Mouse (Mus musculus): ENCODE data around the gene Cpm. TPM values are rescaled to one million over a fixed set of nuclear protein-coding genes. Genes with fewer than 3 reads are reported as not detected.
"Not testable (repeated sequence)": the region's sequence is repeated elsewhere in the genome, so short reads cannot be mapped to it uniquely, and the experiment has no call there.

The Cpm gene
- total RNA-seq (2021) = 1 to 10 TPM; 5.1 to 5.3 TPM
- long read RNA-seq, experiment 1, partial matches to known transcripts = 0 of 7 reads
- long read RNA-seq, experiment 1, other reads (novel, unspliced or antisense) = 7 of 7 reads
- long read RNA-seq, experiment 2, partial matches to known transcripts = 0 of 6 reads
- long read RNA-seq, experiment 2, other reads (novel, unspliced or antisense) = 6 of 6 reads

DNA sequence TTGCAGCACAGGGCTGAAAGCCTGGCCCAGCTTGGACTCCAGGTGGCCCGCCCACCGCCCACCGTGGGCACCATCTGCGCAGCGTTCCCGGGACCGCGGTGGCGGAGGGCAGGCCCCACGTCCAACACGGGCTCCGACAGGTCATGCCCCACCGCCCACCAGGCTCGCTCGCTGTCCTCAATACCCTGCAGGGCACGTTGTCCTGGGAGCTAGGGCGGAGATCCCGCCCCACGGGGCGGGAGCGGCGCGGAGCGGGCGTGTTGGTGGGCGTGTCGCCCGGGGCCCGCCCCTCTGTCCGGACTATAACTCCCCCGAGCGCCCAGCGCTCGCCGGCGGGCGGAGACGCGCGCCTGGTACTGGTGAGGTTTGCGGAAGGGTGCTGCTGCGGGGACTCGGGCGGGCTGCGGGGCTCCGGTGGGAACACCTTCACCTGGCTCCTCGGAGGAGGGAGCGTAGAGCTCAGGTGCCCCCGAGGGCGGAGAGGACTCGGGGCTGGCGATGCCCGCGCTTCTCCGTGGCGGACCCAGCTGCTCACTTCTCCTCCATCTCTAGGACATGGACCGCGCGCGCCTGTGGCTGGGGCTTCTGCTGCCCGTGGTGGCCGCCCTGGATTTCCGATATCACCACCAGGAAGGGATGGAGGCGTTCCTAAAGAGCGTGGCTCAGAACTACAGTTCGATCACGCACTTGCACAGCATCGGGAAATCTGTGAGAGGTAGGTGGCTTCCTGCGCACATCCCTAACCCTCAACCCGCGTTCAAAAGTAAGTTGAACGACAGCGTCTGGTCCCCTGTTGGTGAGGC is at the start of gene Cpm:
Cpm (plus strand) TSS at position 332 of the 803 bp plus-strand sequence.
- DNase-seq = peak; percentile 78 to 82
- intact Hi-C loops (cut with DNase I) = no loop called here

DNA sequence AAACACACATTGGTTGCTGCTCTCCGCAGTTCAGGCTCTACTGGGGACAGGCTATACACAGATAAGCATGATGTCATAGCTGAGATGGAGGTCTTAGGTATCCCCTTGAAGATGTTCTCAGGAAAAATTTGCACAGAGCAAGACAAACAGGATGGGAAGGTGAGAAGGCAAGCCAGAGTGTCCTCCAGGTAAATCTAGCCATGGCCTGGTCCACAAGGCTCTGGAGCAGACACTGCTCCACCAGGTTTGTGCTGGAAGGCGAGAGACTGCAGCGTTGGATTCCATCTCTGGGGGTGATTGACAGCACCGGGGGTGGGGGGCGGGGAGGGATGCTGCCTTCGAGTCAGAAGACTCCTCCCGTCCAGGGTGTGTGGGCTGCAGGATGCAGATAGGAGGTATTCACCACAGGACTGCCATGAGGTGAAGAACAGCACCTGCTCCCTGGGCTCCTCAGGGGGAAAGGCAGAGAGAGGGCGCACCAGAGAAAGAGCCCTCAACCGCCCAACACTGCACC is 49.5 kb upstream of the Cpm start:
- DNase-seq = no peak
- intact Hi-C loops (cut with DNase I) = no loop called here

DNA sequence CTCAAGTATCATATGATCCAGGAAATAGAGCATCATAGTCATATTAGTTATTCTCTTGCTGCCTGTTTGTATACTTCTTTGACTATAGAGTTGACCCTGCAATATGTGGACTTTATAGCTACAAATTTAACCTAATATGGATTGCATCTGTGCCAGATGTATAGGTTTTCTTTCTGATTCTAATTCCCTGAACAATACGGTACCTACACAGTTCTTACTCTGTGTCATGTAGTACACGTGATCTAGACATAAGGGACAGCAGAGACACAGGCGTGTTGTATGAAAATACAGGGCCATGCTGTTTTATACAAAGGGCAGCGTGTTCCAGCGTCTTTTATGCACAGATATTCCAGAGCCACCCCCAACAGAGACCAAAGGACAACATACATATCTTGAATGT is 48.9 kb upstream of the Cpm start:
- intact Hi-C loops (cut with DNase I) = no loop called here
- no peak for DNase-seq

DNA sequence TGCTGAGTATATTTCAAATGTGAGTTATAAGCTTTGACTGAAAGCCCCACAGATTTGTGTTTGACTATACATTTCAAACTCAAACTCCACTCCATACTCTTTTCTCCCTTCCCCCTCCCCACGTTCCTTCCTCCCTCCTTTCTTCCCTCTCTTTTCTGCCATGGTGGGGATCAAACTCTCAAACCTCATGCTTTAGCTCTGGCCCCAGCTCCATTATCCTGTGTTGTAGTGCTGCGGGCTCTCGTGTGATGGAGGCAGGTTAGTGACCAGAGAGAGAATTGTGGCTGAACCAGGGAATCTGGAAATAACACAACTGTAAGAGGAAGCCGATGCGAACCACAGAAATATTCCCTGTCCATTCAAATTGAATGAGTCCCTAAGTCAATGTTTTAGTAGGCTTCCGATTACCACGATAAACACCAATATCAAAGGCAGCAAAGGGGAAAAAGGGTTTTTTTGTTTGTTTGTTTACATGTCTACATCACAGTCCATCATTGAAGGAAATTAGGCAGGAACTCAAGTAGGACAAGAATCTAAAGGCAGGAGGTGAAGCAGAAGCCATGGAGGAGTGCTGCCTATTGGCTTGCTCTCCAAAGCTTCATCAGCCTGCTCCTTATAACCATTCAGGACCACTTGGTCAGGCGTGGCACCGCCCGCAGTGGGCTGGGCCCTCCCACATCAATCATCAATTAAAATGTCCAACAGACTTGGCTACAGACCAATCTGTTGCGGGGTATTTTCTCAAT is 48.1 kb upstream of the Cpm start:
- intact Hi-C loops (cut with DNase I) = no loop called here
- no peak for DNase-seq

DNA sequence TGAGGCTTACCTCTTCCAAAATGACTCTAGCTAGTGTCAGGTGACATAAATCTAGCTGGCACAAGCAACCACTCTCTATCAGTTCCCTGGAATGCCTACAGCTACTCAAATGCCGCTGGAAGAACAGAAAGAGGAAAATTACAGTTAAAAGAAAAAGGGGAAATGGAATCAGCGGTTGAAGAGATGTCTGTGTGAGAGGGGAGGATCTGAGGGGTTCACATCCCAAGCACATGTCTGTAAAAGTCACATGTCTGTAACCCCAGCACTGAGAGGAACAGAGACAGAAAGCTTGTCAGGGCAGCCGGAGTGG is 47.6 kb upstream of the Cpm start:
- intact Hi-C loops (cut with DNase I) = no loop called here

DNA sequence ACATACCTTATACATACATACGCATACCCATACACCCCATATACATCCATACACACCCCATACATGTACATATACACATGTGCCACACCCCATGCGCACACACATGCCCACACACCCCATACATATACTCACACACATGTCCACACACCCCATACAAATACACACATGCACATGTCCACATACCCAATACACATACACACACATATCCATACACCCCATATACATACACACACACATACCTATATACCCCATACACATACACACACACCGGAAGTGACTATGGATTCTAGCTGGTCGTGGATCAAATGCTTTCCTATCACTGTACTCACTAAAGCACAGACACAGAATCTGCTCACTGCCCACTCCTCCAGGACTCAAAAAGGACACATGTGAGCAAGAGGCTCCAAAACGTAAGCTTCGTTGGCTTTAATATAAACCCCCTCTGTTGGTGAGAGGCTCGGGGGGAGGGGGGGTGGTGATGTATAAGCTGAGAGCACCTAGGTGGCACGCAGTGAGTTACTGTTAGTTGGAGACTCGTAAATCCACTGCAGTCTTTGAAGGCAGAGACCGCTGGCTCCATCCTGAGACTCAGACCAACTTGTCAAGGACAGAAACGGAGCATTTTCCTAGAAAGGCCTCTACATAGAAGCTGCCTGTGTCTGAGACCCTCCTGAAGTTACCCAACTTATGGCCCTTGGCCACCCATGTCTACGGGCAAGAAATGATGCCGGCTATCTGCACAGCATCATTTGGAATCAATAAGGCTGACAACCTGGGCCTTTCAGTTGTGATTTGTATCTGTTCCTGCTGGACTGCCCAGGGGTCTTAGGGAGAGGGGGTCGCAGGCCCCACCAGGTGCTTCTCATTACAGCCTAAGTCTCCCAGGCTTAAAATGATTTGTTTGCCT is 45.9 kb upstream of the Cpm start:
- no peak for DNase-seq
- intact Hi-C loops (cut with DNase I) = no loop called here

More for the DNA sequence above, 47.6 kb upstream of the Cpm start:
- DNase-seq = no peak

DNA sequence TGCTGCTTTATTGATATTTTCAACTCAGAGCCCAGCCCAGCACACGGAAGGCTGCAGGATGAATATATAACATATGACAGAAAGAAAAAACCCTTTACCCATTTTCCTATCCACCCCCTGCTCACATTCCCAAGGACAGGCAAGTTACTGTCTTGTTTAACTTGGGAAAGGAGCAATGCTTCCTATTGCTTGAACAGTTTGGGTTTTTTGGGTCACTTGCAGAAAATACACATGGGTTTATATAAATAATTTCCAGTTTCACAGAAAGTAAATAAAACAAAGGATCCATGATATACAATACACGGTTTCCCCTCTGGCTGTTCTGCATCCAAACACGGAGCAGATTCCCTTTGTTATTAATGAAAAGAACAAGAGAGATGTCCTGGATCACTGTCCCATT is 45.2 kb upstream of the Cpm start:
- no peak for DNase-seq
- intact Hi-C loops (cut with DNase I) = no loop called here

DNA sequence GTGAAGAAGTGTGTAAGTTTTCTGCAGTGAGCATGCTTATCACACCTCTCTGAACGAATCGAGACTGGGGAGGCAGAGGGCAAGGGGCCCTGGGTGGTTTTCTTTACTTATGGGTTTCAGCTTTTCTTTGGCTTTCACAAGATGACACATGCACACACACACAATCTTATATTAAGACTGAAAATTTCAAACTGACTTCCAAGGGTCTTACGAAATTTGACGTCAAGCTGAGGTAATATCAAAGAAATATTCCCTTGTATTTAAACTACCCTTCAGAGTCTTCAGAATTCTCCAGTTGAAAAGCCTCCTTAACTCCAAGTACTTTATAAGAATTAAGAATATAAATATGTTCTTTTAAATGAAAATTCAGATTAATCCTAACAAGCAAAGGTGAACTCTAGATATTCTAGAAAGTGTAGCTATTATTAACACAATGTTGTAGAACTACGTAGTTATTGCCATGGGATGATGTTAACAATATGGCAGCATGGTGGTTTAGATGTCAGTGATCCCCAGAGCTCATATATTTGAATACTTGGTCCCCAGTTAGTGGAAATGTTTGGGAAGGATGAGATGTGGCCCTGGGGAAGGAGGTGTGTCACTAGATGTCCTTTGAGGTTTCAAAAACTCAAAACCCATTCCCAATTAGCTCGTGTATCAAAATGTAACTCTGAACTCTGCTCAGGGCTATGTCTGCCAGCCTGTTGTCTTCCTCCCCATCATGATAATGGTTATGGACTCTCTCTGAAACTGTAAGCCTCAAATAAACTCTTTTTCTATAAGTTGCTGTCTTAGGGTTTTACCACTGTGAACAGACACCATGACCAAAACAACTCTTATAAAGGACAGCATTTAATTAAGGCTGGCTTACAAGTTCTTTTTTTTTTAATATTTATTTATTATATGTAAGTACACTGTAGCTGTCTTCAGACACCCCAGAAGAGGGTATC is 44.5 kb upstream of the Cpm start:
- no peak for DNase-seq
- intact Hi-C loops (cut with DNase I) = no loop called here

DNA sequence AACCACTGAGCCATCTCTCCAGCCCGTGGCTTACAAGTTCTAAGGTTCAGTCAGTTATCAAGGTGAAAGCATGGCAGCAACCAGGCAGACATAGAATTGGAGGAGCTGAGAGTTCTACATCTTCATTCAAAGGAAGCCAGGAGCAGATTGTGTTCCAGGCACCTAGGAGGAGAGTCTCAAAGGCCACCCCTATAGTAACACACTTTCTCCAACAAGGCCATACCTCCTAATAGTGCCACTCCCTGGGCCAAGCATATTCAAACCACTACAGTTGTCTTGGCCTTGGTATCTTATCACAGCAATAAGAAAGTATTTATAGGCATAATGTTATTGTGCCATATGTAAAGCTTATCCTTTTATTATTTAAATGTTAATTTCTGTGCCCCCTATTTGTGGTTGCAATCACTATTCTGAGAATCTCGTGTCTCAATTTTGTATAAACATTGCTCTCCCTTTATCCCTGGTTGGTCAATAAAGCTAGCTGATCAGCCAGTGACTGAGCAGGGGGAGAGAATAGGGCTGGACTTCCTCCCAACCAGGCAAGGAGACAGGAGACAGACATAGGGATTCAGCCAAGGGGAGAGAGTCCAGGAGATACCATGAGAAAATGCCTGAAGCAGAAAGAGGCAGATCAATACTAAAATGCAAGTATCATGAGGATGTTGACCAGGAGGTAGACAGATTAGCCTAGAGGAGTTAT is 43.5 kb upstream of the Cpm start:
- intact Hi-C loops (cut with DNase I) = no loop called here
- no peak for DNase-seq

DNA sequence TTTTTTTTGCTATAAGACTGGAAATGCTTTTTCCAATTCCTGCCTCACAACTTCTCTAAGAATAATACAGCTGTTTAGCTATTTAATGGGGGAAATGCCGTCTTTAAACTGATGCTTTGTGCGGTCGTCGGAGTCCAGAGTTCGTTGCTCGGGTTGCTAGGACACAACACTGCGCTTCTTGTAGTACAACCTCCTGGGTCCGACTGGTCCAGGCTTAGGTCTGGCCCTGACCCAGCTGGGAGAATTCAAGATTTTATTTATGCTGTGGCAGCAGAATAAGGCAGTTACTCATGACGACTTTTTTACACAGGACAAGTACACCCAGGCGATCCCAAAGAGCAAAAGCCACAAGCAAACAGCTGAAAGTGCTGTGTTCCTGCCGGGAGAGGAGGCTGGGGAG is 42.4 kb upstream of the Cpm start:
- intact Hi-C loops (cut with DNase I) = no loop called here

DNA sequence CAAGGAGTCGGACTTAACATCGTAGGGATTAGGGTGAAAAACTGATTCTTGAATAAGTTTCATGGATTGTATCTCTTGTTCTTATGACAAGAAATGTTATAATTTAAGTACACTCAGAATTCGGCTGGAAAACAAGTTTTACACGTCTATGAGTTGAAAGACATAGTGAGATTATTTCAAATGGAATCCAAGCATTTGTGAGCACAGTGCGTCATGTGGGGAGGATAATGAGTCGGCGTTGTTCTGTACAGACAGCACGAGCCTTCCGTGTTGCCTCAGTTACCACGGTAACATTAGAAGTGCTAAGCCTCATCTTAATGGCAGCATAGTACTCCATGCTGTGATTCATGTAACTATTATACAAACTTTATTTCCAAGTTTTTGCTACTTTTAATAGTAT is 42.0 kb upstream of the Cpm start:
- DNase-seq = no peak
- intact Hi-C loops (cut with DNase I) = no loop called here

More for the DNA sequence above, 42.4 kb upstream of the Cpm start:
- no peak for DNase-seq

DNA sequence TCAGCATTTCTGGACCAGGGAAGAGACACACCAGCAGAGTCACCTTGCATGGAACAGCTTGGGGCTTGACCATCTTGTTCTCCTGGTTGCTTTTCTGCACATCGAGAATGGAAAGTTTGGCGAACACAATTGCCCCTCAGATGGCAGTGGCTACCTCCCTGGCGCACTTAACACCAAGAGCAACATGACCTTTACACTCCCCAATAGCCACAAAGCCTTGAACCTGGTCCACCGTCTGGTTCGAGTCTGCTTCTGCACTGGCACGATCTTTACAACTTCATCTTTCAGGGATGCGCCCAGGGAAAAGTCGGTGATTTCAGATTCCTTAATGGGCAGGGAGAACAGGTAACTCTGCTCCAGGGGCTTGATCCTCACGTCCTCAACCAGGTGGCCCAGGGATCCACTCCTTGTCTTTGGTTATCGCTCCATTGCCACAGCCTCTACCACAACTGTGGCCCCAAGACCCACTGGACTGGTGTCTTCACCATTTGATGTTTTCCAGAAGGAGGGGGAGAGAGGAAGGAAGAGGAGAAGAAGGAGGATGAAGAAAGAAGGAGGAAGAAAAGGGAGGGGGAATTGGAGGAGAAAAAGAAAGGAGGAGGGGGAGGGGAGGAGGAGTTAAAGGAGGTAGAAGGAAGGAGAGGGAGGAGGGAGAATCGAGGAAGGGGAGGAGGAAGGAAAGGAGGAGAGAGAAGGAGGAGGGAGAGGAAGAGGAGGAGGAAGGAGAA is 40.7 kb upstream of the Cpm start:
- DNase-seq; intact Hi-C loops (cut with DNase I): not testable (repeated sequence)

DNA sequence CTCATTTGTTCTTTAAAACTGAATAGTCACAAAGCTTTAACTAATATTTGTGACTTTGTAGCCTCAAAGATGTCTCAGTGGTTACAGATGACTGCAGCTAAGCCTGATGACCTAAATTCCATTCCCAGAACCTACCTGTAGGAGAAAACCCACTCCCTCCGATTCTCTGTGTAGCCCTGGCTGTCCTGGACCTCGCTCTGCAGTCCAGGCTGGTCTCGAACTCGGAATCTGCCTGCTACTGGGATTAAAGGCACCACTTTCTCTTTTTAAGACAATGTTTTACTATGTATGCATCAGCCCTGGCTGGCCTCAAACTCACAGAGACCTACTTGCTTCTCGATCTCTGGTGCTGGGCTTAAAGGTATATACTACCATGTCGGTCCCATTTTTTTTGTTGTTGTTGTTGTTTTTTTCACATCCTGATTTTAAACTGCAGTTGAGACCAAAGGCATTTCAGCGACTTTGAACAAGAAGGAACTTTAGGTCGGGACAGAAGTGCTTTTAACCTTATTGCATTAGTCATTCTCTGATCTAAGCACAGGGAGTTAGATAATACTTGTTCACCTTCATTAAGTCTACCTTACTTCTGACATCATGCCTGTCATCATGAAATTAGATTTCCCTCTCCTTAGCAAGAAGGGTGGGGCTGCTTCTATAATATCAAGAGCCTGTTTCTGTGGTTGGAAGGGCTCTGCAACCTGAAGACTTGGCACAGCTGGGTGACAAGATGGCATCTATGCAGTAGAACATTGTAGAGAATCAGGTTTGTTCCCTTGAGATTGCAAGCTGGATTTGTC is 40.0 kb upstream of the Cpm start:
- intact Hi-C loops (cut with DNase I) = no loop called here
- DNase-seq = no peak

DNA sequence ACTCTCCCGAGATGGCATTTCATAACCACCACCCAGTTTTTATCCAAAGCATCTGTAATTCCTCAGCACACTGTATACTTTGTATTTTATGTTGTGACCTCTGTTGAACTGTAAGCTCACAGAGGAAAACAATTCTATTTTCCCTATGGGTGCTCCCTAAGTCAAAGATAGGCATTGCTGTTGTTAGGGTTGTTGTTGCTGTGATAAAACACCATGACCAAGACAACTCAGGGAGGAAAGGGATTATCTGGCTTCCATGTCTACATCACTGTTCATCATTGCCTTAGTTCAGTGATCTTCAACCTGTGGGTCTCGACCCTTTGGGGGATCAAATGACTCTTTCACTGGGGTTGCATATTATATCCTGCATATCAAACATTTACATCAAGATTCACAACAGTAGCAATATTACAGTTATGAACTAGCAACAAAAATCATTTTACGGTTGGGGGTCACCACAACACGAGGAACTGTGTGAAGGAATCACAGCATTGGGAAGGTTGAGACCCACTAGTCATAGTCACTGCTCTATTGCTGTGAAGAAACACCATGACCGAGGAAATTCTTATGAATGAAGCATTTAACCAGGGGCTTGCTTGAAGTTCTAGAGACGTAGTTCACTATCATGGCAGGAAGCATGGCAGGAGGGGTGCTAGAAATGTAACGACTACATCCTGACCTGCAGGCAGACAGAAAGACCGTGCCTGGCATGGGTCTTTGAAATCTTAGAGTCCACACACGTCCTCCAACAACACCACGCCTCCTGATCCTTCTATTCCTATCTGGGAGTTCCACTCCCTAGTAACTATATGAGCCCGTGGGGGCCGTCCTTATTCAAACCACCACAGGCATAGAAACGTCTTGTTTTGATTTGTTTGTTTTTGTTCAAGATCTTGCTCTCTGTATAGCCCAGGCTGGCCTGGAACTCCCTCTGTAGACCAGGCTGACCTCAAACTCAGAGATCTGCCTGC is 38.7 kb upstream of the Cpm start:
- DNase-seq = no peak
- intact Hi-C loops (cut with DNase I) = no loop called here

DNA sequence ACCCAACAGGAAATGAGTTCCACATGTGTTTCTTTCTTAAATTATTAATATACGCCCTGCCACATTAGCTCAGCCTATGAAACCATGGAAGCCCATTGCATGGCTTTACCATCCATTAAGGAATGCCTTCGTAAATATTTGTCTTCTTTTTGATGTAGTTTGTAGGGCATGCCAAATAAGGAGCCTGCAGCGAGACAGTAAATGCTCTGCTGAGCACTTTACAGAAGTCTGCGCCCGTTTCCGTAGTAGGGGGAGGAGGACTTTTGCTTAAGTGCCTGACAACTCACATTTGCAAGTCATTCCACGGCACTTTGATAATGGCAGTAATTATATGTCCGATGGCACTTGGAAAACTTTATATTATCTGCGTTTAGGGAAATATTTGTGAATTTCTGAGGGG is 37.5 kb upstream of the Cpm start:
- intact Hi-C loops (cut with DNase I) = no loop called here
- DNase-seq = no peak

All from heart, postnatal 14 days (tissue).